Mouse (Mus musculus) embryo, embryonic 11.5 days (tissue): ENCODE data around the gene Efcab6.
"Not testable (repeated sequence)": the region's sequence is repeated elsewhere in the genome, so short reads cannot be mapped to it uniquely, and the experiment has no call there.

Experiments used
- DNase-seq: peaks from one replicate; pipeline ENCODE4 v3.0.0-alpha.2; 2012; ENCODE audit warnings: low read depth, low spot score

Efcab6 gene

GRCm38 (mm10) chr15:84065140-84065539 lies at the start of gene Efcab6:
Efcab6 (minus strand) TSS chr15:84065379.
- DNase-seq: no peak

GRCm38 (mm10) chr15:84113873-84114272 lies 48.7 kb upstream of the Efcab6 start:
- DNase-seq: no peak

GRCm38 (mm10) chr15:84108899-84109298 lies 43.7 kb upstream of the Efcab6 start:
- DNase-seq: peak; percentile 31

- no peak for DNase-seq
Measured at GRCm38 (mm10) chr15:84105924-84106500, 40.8 kb upstream of the Efcab6 start.

GRCm38 (mm10) chr15:84105105-84105923 lies 40.1 kb upstream of the Efcab6 start, which contains the start of gene Sult4a1:
Sult4a1 (minus strand) TSS chr15:84105754.
- no peak for DNase-seq

- no peak for DNase-seq
Measured at GRCm38 (mm10) chr15:84104626-84105025, 39.4 kb upstream of the Efcab6 start.

- DNase-seq: not testable (repeated sequence)
Measured at GRCm38 (mm10) chr15:84097536-84097935, 32.4 kb upstream of the Efcab6 start.

- no peak for DNase-seq
Measured at GRCm38 (mm10) chr15:84096051-84096450, 30.9 kb upstream of the Efcab6 start.

GRCm38 (mm10) chr15:84094921-84095320 lies 29.7 kb upstream of the Efcab6 start:
- DNase-seq: no peak

GRCm38 (mm10) chr15:84086775-84087174 lies 21.6 kb upstream of the Efcab6 start:
- no peak for DNase-seq

GRCm38 (mm10) chr15:84086364-84086763 lies 21.2 kb upstream of the Efcab6 start:
- DNase-seq: no peak

- no peak for DNase-seq
Measured at GRCm38 (mm10) chr15:84080069-84080468, 14.9 kb upstream of the Efcab6 start.

GRCm38 (mm10) chr15:84079519-84079918 lies 14.3 kb upstream of the Efcab6 start:
- DNase-seq: no peak

- no peak for DNase-seq
Measured at GRCm38 (mm10) chr15:84078667-84079066, 13.5 kb upstream of the Efcab6 start.

- DNase-seq: no peak
Measured at GRCm38 (mm10) chr15:84077151-84077550, 12.0 kb upstream of the Efcab6 start.

GRCm38 (mm10) chr15:84074705-84075185 lies 9.6 kb upstream of the Efcab6 start:
- DNase-seq: no peak

GRCm38 (mm10) chr15:84073911-84074704 lies 8.9 kb upstream of the Efcab6 start:
- DNase-seq: peak; percentile 55

- no peak for DNase-seq
Measured at GRCm38 (mm10) chr15:84073058-84073457, 7.9 kb upstream of the Efcab6 start.

GRCm38 (mm10) chr15:84072226-84072625 lies 7.0 kb upstream of the Efcab6 start:
- peak; percentile 45 for DNase-seq

GRCm38 (mm10) chr15:84070116-84070676 lies 5.0 kb upstream of the Efcab6 start:
- DNase-seq: no peak

- no peak for DNase-seq
Measured at GRCm38 (mm10) chr15:84069455-84070050, 4.4 kb upstream of the Efcab6 start.
